Mouse (Mus musculus): ENCODE results near the gene Mtnr1b. TPM values are rescaled to one million over a fixed set of nuclear protein-coding genes. Genes with fewer than 3 reads are reported as not detected.

Gene Mtnr1b
- not detected in 2 replicates for polyA plus RNA-seq (2015; fragmentation: Nextera tagmentation; extraction: Ambion mirVana)

GRCm38 (mm10) chr9:15874506-15875160 is at the start of gene Mtnr1b:
Gene Mtnr1b, minus strand, starts transcription at chr9:15874556.
- ATAC-seq (ENCODE audit: insufficient read depth, low FRiP score, low read depth) = no peak
- Histone ChIP-seq H3K27ac (no peak within 1 kb of the TSS), H3K9ac (no peak within 1 kb of the TSS), H3K36me3 (no peaks in the 10 kb centered on the region), H3K4me3 (replicated peaks) (no peak within 1 kb of the TSS), H3K4me2 (no peak within 1 kb of the TSS), H3K27me3 (replicated peaks) (0 out of 2 replicates have a peak, but pooled peaks cover 3% of the 10 kb centered on the region), H3K4me1 (no peaks in the 10 kb centered on the region), H3K9me3 (no peaks in the 10 kb centered on the region)
- WGBS = 51% methylated on average over 19 of the region's 19 CpGs

GRCm38 (mm10) chr9:15920271-15920670 is 45.9 kb upstream of the Mtnr1b start:
- Histone ChIP-seq H3K27ac (no peak overlapping the region), H3K4me3 (replicated peaks) (no peak overlapping the region), H3K36me3 (no peaks in the 10 kb centered on the region), H3K4me1 (no peaks in the 10 kb centered on the region), H3K4me2 (no peak overlapping the region), H3K9ac (no peak overlapping the region), H3K9me3 (no peaks in the 10 kb centered on the region), H3K27me3 (replicated peaks) (no peaks in the 10 kb centered on the region)
- no peak for ATAC-seq (ENCODE audit: insufficient read depth, low FRiP score, low read depth)
- WGBS = 79% methylated on average over 4 of the region's 4 CpGs

GRCm38 (mm10) chr9:15919373-15920005 is 45.1 kb upstream of the Mtnr1b start:
- Histone ChIP-seq H3K27me3 (replicated peaks) (no peaks in the 10 kb centered on the region), H3K27ac (no peak overlapping the region), H3K9me3 (no peaks in the 10 kb centered on the region), H3K4me2 (no peak overlapping the region), H3K36me3 (no peaks in the 10 kb centered on the region), H3K4me1 (no peaks in the 10 kb centered on the region), H3K4me3 (replicated peaks) (no peak overlapping the region), H3K9ac (no peak overlapping the region)
- ATAC-seq (ENCODE audit: insufficient read depth, low FRiP score, low read depth) = no peak
- 59% methylated on average over 5 of the region's 5 CpGs for WGBS

DNA sequence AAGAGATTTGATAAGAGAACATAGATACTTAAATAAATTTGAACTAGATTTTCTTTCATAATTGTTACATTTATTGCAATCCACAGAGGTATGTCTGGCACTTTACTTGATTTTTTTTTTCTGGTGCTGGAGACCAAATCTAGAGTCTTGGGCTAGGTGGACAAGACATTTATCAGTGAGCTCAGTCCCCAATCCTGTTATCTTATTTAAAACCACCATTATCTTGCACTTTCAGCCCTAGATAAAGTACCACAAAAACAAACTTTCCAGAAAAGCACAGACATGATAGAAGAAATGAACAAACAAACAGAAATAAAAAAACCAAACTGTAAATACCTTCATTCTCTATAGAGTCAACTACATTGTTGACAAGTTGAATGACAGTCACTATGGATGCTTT is 42.2 kb upstream of the Mtnr1b start:
- Histone ChIP-seq H3K27ac (no peak overlapping the region), H3K4me2 (no peak overlapping the region), H3K4me3 (replicated peaks) (no peak overlapping the region), H3K27me3 (replicated peaks) (no peaks in the 10 kb centered on the region), H3K36me3 (no peaks in the 10 kb centered on the region), H3K4me1 (no peaks in the 10 kb centered on the region), H3K9me3 (no peaks in the 10 kb centered on the region), H3K9ac (no peak overlapping the region)
- no peak for ATAC-seq (ENCODE audit: insufficient read depth, low FRiP score, low read depth)

DNA sequence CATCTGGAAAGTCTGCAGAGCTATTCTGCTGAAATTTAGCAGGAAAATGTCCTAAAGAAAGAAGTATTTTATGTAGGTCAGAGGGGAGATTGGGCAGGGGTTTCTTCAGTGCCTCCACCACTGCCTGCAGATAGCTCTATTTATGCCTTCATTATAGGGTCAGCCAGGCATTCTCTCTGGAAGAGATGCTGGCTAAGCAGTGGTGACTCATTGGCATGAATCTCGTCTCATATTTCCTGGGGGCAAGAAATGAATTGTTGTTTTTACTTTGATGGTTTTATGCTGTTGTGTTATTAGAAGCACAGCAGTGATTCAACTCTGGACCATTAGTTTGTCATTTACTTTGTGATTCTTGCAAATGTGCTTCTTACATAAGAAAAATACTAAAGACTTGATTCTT is 38.4 kb upstream of the Mtnr1b start:
- no peak overlapping the region for H3K9ac ChIP-seq

DNA sequence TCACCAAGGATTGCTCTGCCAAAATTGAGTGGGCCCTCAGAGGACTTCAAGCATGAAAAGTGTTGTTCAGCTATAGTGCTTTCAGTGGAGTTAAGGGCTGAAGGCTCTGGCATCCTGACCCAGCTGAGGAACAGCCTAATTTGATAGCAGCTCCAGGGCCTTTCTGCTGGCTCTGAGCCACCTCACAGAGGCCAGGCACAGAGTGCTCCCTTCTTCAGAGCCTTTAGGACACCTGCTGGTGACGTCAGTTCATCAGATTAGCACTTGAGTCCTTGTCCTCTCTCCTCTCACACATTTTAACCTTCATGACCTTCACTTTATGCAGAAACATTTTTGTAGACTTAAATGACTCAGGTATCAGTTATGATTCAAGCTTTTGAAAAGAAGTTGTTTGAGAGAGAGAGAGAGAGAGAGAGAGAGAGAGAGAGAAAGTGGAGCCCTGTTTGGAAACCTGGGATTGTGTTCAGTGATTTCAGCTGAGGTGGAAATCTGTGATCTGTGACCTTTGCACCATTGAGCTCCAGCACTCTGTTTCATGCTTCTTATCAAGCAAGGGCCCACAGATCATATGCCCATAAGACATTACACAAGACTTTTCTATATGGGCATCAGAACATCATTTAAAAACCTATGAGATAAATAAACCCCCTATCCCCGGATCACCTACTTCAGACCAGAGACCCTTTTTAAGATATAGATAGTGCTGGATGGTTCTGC is 35.2 kb upstream of the Mtnr1b start:
- Histone ChIP-seq H3K9ac (no peak overlapping the region), H3K36me3 (no peaks in the 10 kb centered on the region), H3K9me3 (no peaks in the 10 kb centered on the region), H3K27me3 (replicated peaks) (no peaks in the 10 kb centered on the region), H3K4me2 (no peak overlapping the region), H3K4me1 (no peaks in the 10 kb centered on the region), H3K27ac (no peak overlapping the region), H3K4me3 (replicated peaks) (no peak overlapping the region)
- 56% methylated on average over 2 of the region's 2 CpGs for WGBS
- ATAC-seq (ENCODE audit: insufficient read depth, low FRiP score, low read depth) = no peak

More for the DNA sequence above, 38.4 kb upstream of the Mtnr1b start:
- H3K27ac ChIP-seq = no peak overlapping the region
- H3K4me2 ChIP-seq = no peak overlapping the region
- H3K4me1 ChIP-seq = no peaks in the 10 kb centered on the region
- no peak for ATAC-seq (ENCODE audit: insufficient read depth, low FRiP score, low read depth)
- H3K9me3 ChIP-seq = no peaks in the 10 kb centered on the region
- no peak overlapping the region for H3K4me3 ChIP-seq (replicated peaks)
- no peaks in the 10 kb centered on the region for H3K36me3 ChIP-seq
- WGBS = 50% methylated on average over 1 of the region's 1 CpGs
- no peaks in the 10 kb centered on the region for H3K27me3 ChIP-seq (replicated peaks)

GRCm38 (mm10) chr9:15903948-15904750 is 29.8 kb upstream of the Mtnr1b start:
- ATAC-seq (ENCODE audit: insufficient read depth, low FRiP score, low read depth) = no peak
- H3K9me3 ChIP-seq = no peaks in the 10 kb centered on the region
- no peak overlapping the region for H3K27ac ChIP-seq
- no peak overlapping the region for H3K4me2 ChIP-seq
- no peak overlapping the region for H3K4me3 ChIP-seq (replicated peaks)
- no peaks in the 10 kb centered on the region for H3K4me1 ChIP-seq
- no peak overlapping the region for H3K9ac ChIP-seq
- H3K36me3 ChIP-seq = no peaks in the 10 kb centered on the region
- H3K27me3 ChIP-seq (replicated peaks) = no peaks in the 10 kb centered on the region
- WGBS = 65% methylated on average over 9 of the region's 9 CpGs

- H3K4me2 ChIP-seq = no peak overlapping the region
- no peaks in the 10 kb centered on the region for H3K36me3 ChIP-seq
- no peak for ATAC-seq (ENCODE audit: insufficient read depth, low FRiP score, low read depth)
- H3K9me3 ChIP-seq = no peaks in the 10 kb centered on the region
- no peaks in the 10 kb centered on the region for H3K4me1 ChIP-seq
- no peak overlapping the region for H3K4me3 ChIP-seq (replicated peaks)
- H3K9ac ChIP-seq = no peak overlapping the region
- no peaks in the 10 kb centered on the region for H3K27me3 ChIP-seq (replicated peaks)
- WGBS = 79% methylated on average over 2 of the region's 2 CpGs
- no peak overlapping the region for H3K27ac ChIP-seq
Observed at GRCm38 (mm10) chr9:15898112-15898511, 23.8 kb upstream of the Mtnr1b start.

- no peaks in the 10 kb centered on the region for H3K4me1 ChIP-seq
- no peaks in the 10 kb centered on the region for H3K9me3 ChIP-seq
- no peaks in the 10 kb centered on the region for H3K27me3 ChIP-seq (replicated peaks)
- no peak overlapping the region for H3K27ac ChIP-seq
- 67% methylated on average over 5 of the region's 5 CpGs for WGBS
- no peak overlapping the region for H3K4me3 ChIP-seq (replicated peaks)
- H3K4me2 ChIP-seq = no peak overlapping the region
- H3K9ac ChIP-seq = no peak overlapping the region
- no peak for ATAC-seq (ENCODE audit: insufficient read depth, low FRiP score, low read depth)
- H3K36me3 ChIP-seq = no peaks in the 10 kb centered on the region
Observed at GRCm38 (mm10) chr9:15886756-15887155, 12.4 kb upstream of the Mtnr1b start.

- Histone ChIP-seq H3K4me2 (no peak overlapping the region), H3K9me3 (no peaks in the 10 kb centered on the region), H3K27me3 (replicated peaks) (no peaks in the 10 kb centered on the region), H3K36me3 (no peaks in the 10 kb centered on the region), H3K9ac (no peak overlapping the region), H3K4me3 (replicated peaks) (no peak overlapping the region), H3K4me1 (no peaks in the 10 kb centered on the region), H3K27ac (no peak overlapping the region)
- no peak for ATAC-seq (ENCODE audit: insufficient read depth, low FRiP score, low read depth)
Observed at GRCm38 (mm10) chr9:15880754-15881153, 6.4 kb upstream of the Mtnr1b start.

DNA sequence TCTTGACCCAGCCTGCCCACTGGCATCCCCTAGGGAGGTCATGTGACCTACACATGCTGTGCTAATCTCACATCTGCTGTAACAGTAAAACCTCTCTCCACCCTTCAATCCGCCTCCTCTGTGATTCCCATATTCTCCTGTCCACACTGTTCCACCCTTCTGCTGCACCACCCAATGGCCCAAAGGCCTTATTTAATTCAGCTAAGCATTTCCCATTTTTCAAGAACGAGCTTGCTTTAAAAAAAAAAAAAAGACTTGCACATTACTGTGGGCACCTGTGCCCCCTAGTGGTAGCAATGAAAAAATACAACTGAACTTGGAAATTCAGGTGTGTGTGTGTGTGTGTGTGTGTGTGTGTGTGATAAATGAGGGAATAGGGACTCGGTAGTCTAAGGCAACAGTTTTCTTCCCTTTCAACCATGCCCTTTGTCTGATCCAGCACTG is 5.8 kb upstream of the Mtnr1b start:
- no peak overlapping the region for H3K4me3 ChIP-seq (replicated peaks)
- H3K27ac ChIP-seq = no peak overlapping the region
- no peak overlapping the region for H3K9ac ChIP-seq
- 24% methylated on average over 3 of the region's 3 CpGs for WGBS
- ATAC-seq (ENCODE audit: insufficient read depth, low FRiP score, low read depth) = no peak
- H3K4me2 ChIP-seq = no peak overlapping the region
- H3K9me3 ChIP-seq = no peaks in the 10 kb centered on the region
- no peaks in the 10 kb centered on the region for H3K27me3 ChIP-seq (replicated peaks)
- H3K36me3 ChIP-seq = no peaks in the 10 kb centered on the region
- no peaks in the 10 kb centered on the region for H3K4me1 ChIP-seq

All from stomach, embryonic 15.5 days (tissue).